In genomic region chr7:19335583-19335982, GRCm38 (mm10) we compare ENCODE assay signal across 17 mouse cellular contexts. TPM values are rescaled to one million over a fixed set of nuclear protein-coding genes. Genes with fewer than 3 reads are reported as not detected.
DNase-seq lines count a peak whose midpoint lies in the region; ATAC-seq and TF ChIP-seq lines count a peak whose summit lies in the region.
"Had no signal": no experiment of that assay in that cellular context is flagged by ENCODE, and none has a peak within 500 bp of the region (broad histone marks: within the 10 kb centered on the region; RNA-seq: fewer than 3 reads in every experiment).

No protein-coding gene starts in this region.

- TF ChIP-seq CTCF in liver, adult 2 months (IDR thresholded peaks at IDR 0.05; ENCODE audit: low read depth, low read length) = no peak

- H3K36me3 ChIP-seq in liver, adult 2 months (ENCODE audit: control insufficient read depth, insufficient read depth, low read length) = no peaks in the 10 kb centered on the region
- H3K36me3 ChIP-seq in liver, embryonic 11.5 days (ENCODE audit: control insufficient read depth, insufficient read depth, low read length) = no peaks in the 10 kb centered on the region
- H3K36me3 ChIP-seq in hindbrain, embryonic 14.5 days (replicated peaks; ENCODE audit: control insufficient read depth, insufficient read depth) = no peaks in the 10 kb centered on the region
- H3K36me3 ChIP-seq: embryonic facial prominence, embryonic 12.5 days; forebrain, embryonic 15.5 days; hindbrain, embryonic 10.5 days; limb, embryonic 15.5 days; midbrain, embryonic 13.5 days had no signal

- no peak for TF ChIP-seq POLR2A in liver, adult 2 months (IDR thresholded peaks at IDR 0.05; ENCODE audit: extremely low read depth, insufficient read depth, low read length)

- WGBS in liver, adult 2 months = 40% methylated on average over 3 of the region's 3 CpGs
- 42% methylated on average over 3 of the region's 3 CpGs for WGBS in liver, embryonic 11.5 days
- 45% methylated on average over 3 of the region's 3 CpGs for WGBS in hindbrain, embryonic 14.5 days

- H3K27ac ChIP-seq in liver, adult 2 months (replicated peaks; ENCODE audit: insufficient read depth, low read depth, low read length) = no peak overlapping the region
- no peak overlapping the region for H3K27ac ChIP-seq in liver, embryonic 11.5 days (ENCODE audit: low read depth, low read length)
- H3K27ac ChIP-seq in hindbrain, embryonic 14.5 days = no peak overlapping the region
- H3K27ac ChIP-seq: embryonic facial prominence, embryonic 12.5 days; forebrain, embryonic 15.5 days; hindbrain, embryonic 10.5 days; limb, embryonic 15.5 days; midbrain, embryonic 13.5 days; stomach, postnatal 0 days had no signal

- H3K27me3 ChIP-seq in liver, adult 2 months (ENCODE audit: control insufficient read depth, insufficient read depth, low read length) = no peaks in the 10 kb centered on the region
- 0 out of 2 replicates have a peak, but pooled peaks cover 3% of the 10 kb centered on the region for H3K27me3 ChIP-seq in liver, embryonic 11.5 days (replicated peaks; ENCODE audit: control insufficient read depth, insufficient read depth, low read length)
- H3K27me3 ChIP-seq in hindbrain, embryonic 14.5 days (ENCODE audit: control insufficient read depth, insufficient read depth, low read length) = no peaks in the 10 kb centered on the region
- H3K27me3 ChIP-seq: embryonic facial prominence, embryonic 12.5 days; forebrain, embryonic 15.5 days; limb, embryonic 15.5 days had no signal

- peaks cover 1% of the 10 kb centered on the region; the same call in 1 of the 2 replicates for H3K4me1 ChIP-seq in liver, adult 2 months (ENCODE audit: control insufficient read depth, insufficient read depth, low read length)
- peaks cover 10% of the 10 kb centered on the region for H3K4me1 ChIP-seq in liver, embryonic 11.5 days (replicated peaks; ENCODE audit: control insufficient read depth, insufficient read depth, low read length)
- H3K4me1 ChIP-seq in hindbrain, embryonic 14.5 days (replicated peaks; ENCODE audit: control insufficient read depth, insufficient read depth, low read length) = peaks cover 2% of the 10 kb centered on the region; the same call in 1 of the 2 replicates

- no peak for ATAC-seq in CD4-positive, CD25-positive, alpha-beta regulatory T cell, adult 4 months
- no peak for ATAC-seq in liver, embryonic 11.5 days (replicated peaks; ENCODE audit: low FRiP score)
- ATAC-seq in granulocyte monocyte progenitor cell, adult 5-6 weeks (replicated peaks; ENCODE audit: poor library complexity, severe bottlenecking) = peak; percentile 69
- ATAC-seq in megakaryocyte progenitor cell, adult 5-6 weeks (replicated peaks; ENCODE audit: poor library complexity) = peak; percentile 76
- no peak for ATAC-seq in hindbrain, embryonic 14.5 days (ENCODE audit: low FRiP score)
- ATAC-seq: forebrain, embryonic 15.5 days; midbrain, embryonic 13.5 days had no signal

- no peaks in the 10 kb centered on the region for H3K9me3 ChIP-seq in liver, embryonic 11.5 days (ENCODE audit: control insufficient read depth, low read length)
- no peaks in the 10 kb centered on the region for H3K9me3 ChIP-seq in hindbrain, embryonic 14.5 days (ENCODE audit: control insufficient read depth, low read length)
- H3K9me3 ChIP-seq: embryonic facial prominence, embryonic 12.5 days; forebrain, embryonic 15.5 days; hindbrain, embryonic 10.5 days; limb, embryonic 15.5 days; midbrain, embryonic 13.5 days had no signal

- peak; percentile 51 for DNase-seq in CD4-positive, CD25-positive, alpha-beta regulatory T cell, adult 2 months (ENCODE audit: low read depth, low spot score)
- peak; percentile 65 for DNase-seq in liver, adult 2 months (ENCODE audit: extremely low read depth, low read depth, low spot score)
- no peak for DNase-seq in liver, embryonic 11.5 days (ENCODE audit: low spot score)
- DNase-seq in hindbrain, embryonic 14.5 days (ENCODE audit: low spot score) = no peak
- no peak for DNase-seq in thymus, postnatal 10 days (ENCODE audit: low spot score in 2 of 2)
- DNase-seq: cerebellum, adult 2 months; right cerebral cortex, postnatal 25 days had no signal

- no peak overlapping the region for H3K4me3 ChIP-seq in liver, adult 2 months (ENCODE audit: insufficient read depth, low read depth, low read length)
- H3K4me3 ChIP-seq in liver, embryonic 11.5 days (ENCODE audit: low read depth, low read length) = no peak overlapping the region
- no peak overlapping the region for H3K4me3 ChIP-seq in hindbrain, embryonic 14.5 days (replicated peaks; ENCODE audit: low read length)
- H3K4me3 ChIP-seq: embryonic facial prominence, embryonic 12.5 days; forebrain, embryonic 15.5 days; hindbrain, embryonic 10.5 days; limb, embryonic 15.5 days; midbrain, embryonic 13.5 days had no signal

- H3K79me2 ChIP-seq in liver, adult 2 months (ENCODE audit: control insufficient read depth, insufficient read depth, low read length) = no peaks in the 10 kb centered on the region

- H3K4me2 ChIP-seq in liver, embryonic 11.5 days = no peak overlapping the region
- H3K4me2 ChIP-seq in hindbrain, embryonic 14.5 days (replicated peaks) = no peak overlapping the region
- H3K4me2 ChIP-seq: embryonic facial prominence, embryonic 12.5 days; forebrain, embryonic 15.5 days; limb, embryonic 15.5 days; midbrain, embryonic 13.5 days had no signal

- H3K9ac ChIP-seq in liver, adult 2 months (ENCODE audit: low read depth, low read length) = no peak overlapping the region
- no peak overlapping the region for H3K9ac ChIP-seq in liver, embryonic 11.5 days (ENCODE audit: low read depth, low read length)
- no peak overlapping the region for H3K9ac ChIP-seq in hindbrain, embryonic 14.5 days
- H3K9ac ChIP-seq: embryonic facial prominence, embryonic 12.5 days; forebrain, embryonic 15.5 days; limb, embryonic 15.5 days; midbrain, embryonic 13.5 days had no signal

RNA-seq across cellular contexts. Expression of gene Ercc1, which starts 9.0 kb away (rescaled TPM):
- 10 to 100 TPM; 71.2 to 78.1 TPM for polyA plus RNA-seq in CD4-positive, CD25-positive, alpha-beta regulatory T cell, adult 4 months (2017; shearing (Covaris generic))
- 6.5 and 6.6 TPM in 2 replicates for total RNA-seq in liver, adult 2 months (2014; rRNA removed)
- 8.5 and 9.4 TPM in 2 replicates for polyA plus RNA-seq in liver, adult 2 months (2012; rRNA removed)
- polyA plus RNA-seq in liver, embryonic 11.5 days (2014; fragmentation: Nextera tagmentation; extraction: Ambion mirVana) = 46.4 and 46.8 TPM in 2 replicates
- 12.4 and 42.8 TPM in 2 replicates for total RNA-seq in granulocyte monocyte progenitor cell, adult 5-6 weeks (2014; fragmentation: Nextera tagmentation)
- 29.4 and 34.9 TPM in 2 replicates for total RNA-seq in granulocyte monocyte progenitor cell, adult 5-6 weeks (2017)
- total RNA-seq in megakaryocyte progenitor cell, adult 5-6 weeks (2015) = 26.5 and 32.3 TPM in 2 replicates
- 24.4 and 29.8 TPM in 2 replicates for total RNA-seq in megakaryocyte progenitor cell, adult 5-6 weeks (2017)
- polyA plus RNA-seq in hindbrain, embryonic 14.5 days (2014; fragmentation: Nextera tagmentation; extraction: Ambion mirVana) = 82.6 and 86.1 TPM in 2 replicates

RNA-seq across cellular contexts. Expression of gene Cd3eap, which starts 23.7 kb away (rescaled TPM):
- polyA plus RNA-seq in CD4-positive, CD25-positive, alpha-beta regulatory T cell, adult 4 months (2017; shearing (Covaris generic)) = 10 to 100 TPM; 15.8 to 17.6 TPM
- total RNA-seq in liver, adult 2 months (2014; rRNA removed) = 1.3 and 1.7 TPM in 2 replicates
- 6.5 and 7.0 TPM in 2 replicates for polyA plus RNA-seq in liver, adult 2 months (2012; rRNA removed)
- polyA plus RNA-seq in liver, embryonic 11.5 days (2014; fragmentation: Nextera tagmentation; extraction: Ambion mirVana) = 28.7 and 30.2 TPM in 2 replicates
- total RNA-seq in granulocyte monocyte progenitor cell, adult 5-6 weeks (2014; fragmentation: Nextera tagmentation) = 20.3 and 26.1 TPM in 2 replicates
- total RNA-seq in granulocyte monocyte progenitor cell, adult 5-6 weeks (2017) = 23.2 and 39.9 TPM in 2 replicates
- 11.1 and 13.6 TPM in 2 replicates for total RNA-seq in megakaryocyte progenitor cell, adult 5-6 weeks (2015)
- total RNA-seq in megakaryocyte progenitor cell, adult 5-6 weeks (2017) = 24.8 and 27.4 TPM in 2 replicates
- polyA plus RNA-seq in hindbrain, embryonic 14.5 days (2014; fragmentation: Nextera tagmentation; extraction: Ambion mirVana) = 17.0 TPM in 2 replicates

RNA-seq across cellular contexts. Expression of gene Ppp1r13l, which starts 24.0 kb away (rescaled TPM):
- polyA plus RNA-seq in CD4-positive, CD25-positive, alpha-beta regulatory T cell, adult 4 months (2017; shearing (Covaris generic)) = not detected
- total RNA-seq in liver, adult 2 months (2014; rRNA removed) = 0.18 and 0.20 TPM in 2 replicates
- 3.0 and 4.6 TPM in 2 replicates for polyA plus RNA-seq in liver, adult 2 months (2012; rRNA removed)
- 3.9 and 4.2 TPM in 2 replicates for polyA plus RNA-seq in liver, embryonic 11.5 days (2014; fragmentation: Nextera tagmentation; extraction: Ambion mirVana)
- 1.8 and 1.9 TPM in 2 replicates for total RNA-seq in granulocyte monocyte progenitor cell, adult 5-6 weeks (2014; fragmentation: Nextera tagmentation)
- 0.26 and 0.57 TPM in 2 replicates for total RNA-seq in granulocyte monocyte progenitor cell, adult 5-6 weeks (2017)
- total RNA-seq in megakaryocyte progenitor cell, adult 5-6 weeks (2015) = 6.3 and 7.2 TPM in 2 replicates
- total RNA-seq in megakaryocyte progenitor cell, adult 5-6 weeks (2017) = 0.74 and 1.2 TPM in 2 replicates
- 2.4 and 2.6 TPM in 2 replicates for polyA plus RNA-seq in hindbrain, embryonic 14.5 days (2014; fragmentation: Nextera tagmentation; extraction: Ambion mirVana)

RNA-seq across cellular contexts. Expression of gene Fosb, which starts 25.7 kb away (rescaled TPM):
- polyA plus RNA-seq in CD4-positive, CD25-positive, alpha-beta regulatory T cell, adult 4 months (2017; shearing (Covaris generic)) = 1 to 10 TPM in 1 of 2 experiments, under 1 TPM in 1; 0.35 to 2.7 TPM
- 0.07 and 0.09 TPM in 2 replicates for total RNA-seq in liver, adult 2 months (2014; rRNA removed)
- 0.06 and 0.11 TPM in 2 replicates for polyA plus RNA-seq in liver, adult 2 months (2012; rRNA removed)
- polyA plus RNA-seq in liver, embryonic 11.5 days (2014; fragmentation: Nextera tagmentation; extraction: Ambion mirVana) = 0.07 TPM in 1 of 2 replicates, not detected in the other
- 8.1 and 13.7 TPM in 2 replicates for total RNA-seq in granulocyte monocyte progenitor cell, adult 5-6 weeks (2014; fragmentation: Nextera tagmentation)
- total RNA-seq in granulocyte monocyte progenitor cell, adult 5-6 weeks (2017) = 19.3 and 24.4 TPM in 2 replicates
- total RNA-seq in megakaryocyte progenitor cell, adult 5-6 weeks (2015) = 18.2 and 28.4 TPM in 2 replicates
- 12.7 and 13.2 TPM in 2 replicates for total RNA-seq in megakaryocyte progenitor cell, adult 5-6 weeks (2017)
- 0.12 TPM in 1 of 2 replicates, not detected in the other for polyA plus RNA-seq in hindbrain, embryonic 14.5 days (2014; fragmentation: Nextera tagmentation; extraction: Ambion mirVana)
- polyA plus RNA-seq: hindbrain, embryonic 10.5 days; midbrain, embryonic 13.5 days; neural tube, embryonic 14.5 days had no signal

RNA-seq across cellular contexts. Expression of gene Ercc2, which starts 46.2 kb away (rescaled TPM):
- 10 to 100 TPM; 10.1 to 11.6 TPM for polyA plus RNA-seq in CD4-positive, CD25-positive, alpha-beta regulatory T cell, adult 4 months (2017; shearing (Covaris generic))
- total RNA-seq in liver, adult 2 months (2014; rRNA removed) = 8.7 and 9.4 TPM in 2 replicates
- 18.7 and 26.8 TPM in 2 replicates for polyA plus RNA-seq in liver, adult 2 months (2012; rRNA removed)
- polyA plus RNA-seq in liver, embryonic 11.5 days (2014; fragmentation: Nextera tagmentation; extraction: Ambion mirVana) = 14.0 and 15.6 TPM in 2 replicates
- 10.7 and 26.9 TPM in 2 replicates for total RNA-seq in granulocyte monocyte progenitor cell, adult 5-6 weeks (2014; fragmentation: Nextera tagmentation)
- 29.8 and 31.9 TPM in 2 replicates for total RNA-seq in granulocyte monocyte progenitor cell, adult 5-6 weeks (2017)
- total RNA-seq in megakaryocyte progenitor cell, adult 5-6 weeks (2015) = 10.7 and 11.2 TPM in 2 replicates
- total RNA-seq in megakaryocyte progenitor cell, adult 5-6 weeks (2017) = 26.5 and 31.6 TPM in 2 replicates
- polyA plus RNA-seq in hindbrain, embryonic 14.5 days (2014; fragmentation: Nextera tagmentation; extraction: Ambion mirVana) = 15.6 and 16.5 TPM in 2 replicates

Comparison
In these comparisons a context has a peak if more than half of its experiments do, and no peak if none do; other contexts are left out.
1. DNase-seq: peak in CD4-positive, CD25-positive, alpha-beta regulatory T cell, adult 2 months (single experiment) and liver, adult 2 months (single experiment); none in liver, embryonic 11.5 days (single experiment), hindbrain, embryonic 14.5 days (single experiment) and thymus, postnatal 10 days (0 of 2).
2. ATAC-seq: peak in granulocyte monocyte progenitor cell, adult 5-6 weeks (single experiment) and megakaryocyte progenitor cell, adult 5-6 weeks (single experiment); none in CD4-positive, CD25-positive, alpha-beta regulatory T cell, adult 4 months (single experiment), liver, embryonic 11.5 days (single experiment) and hindbrain, embryonic 14.5 days (single experiment).